Mouse (Mus musculus) embryonic facial prominence, embryonic 12.5 days (tissue): ENCODE results near the gene Pafah1b3. TPM values are rescaled to one million over a fixed set of nuclear protein-coding genes. Genes with fewer than 3 reads are reported as not detected.

Source experiments
- ATAC-seq: fragments of 200-750 bp; cut with Nextera tagmentation; 2 replicates; pipeline ENCODE4 v1.8.0; 2017; ENCODE audit not compliant: insufficient number of reproducible peaks, insufficient read depth, low FRiP score, low TSS enrichment
- H3K27ac ChIP-seq: fragments of 300-500 bp; sonication (generic); 2 replicates; pipeline ENCODE4 v1.5.1; 2016; ENCODE audit warnings: mild to moderate bottlenecking
- H3K27me3 ChIP-seq: fragments of 300-500 bp; sonication (generic); 2 replicates; pipeline ENCODE4 v1.6.1; 2016; ENCODE audit warnings: mild to moderate bottlenecking, moderate library complexity
- H3K36me3 ChIP-seq: fragments of 300-500 bp; sonication (generic); 2 replicates; pipeline ENCODE4 v1.6.1; 2016; ENCODE audit warnings: mild to moderate bottlenecking
- H3K4me1 ChIP-seq: fragments of 300-500 bp; sonication (generic); 2 replicates; pipeline ENCODE4 v1.6.1; 2016
- H3K4me2 ChIP-seq: fragments of 300-500 bp; sonication (generic); replicated peaks from 2 replicates; pipeline ENCODE4 v1.6.1; 2016; ENCODE audit warnings: mild to moderate bottlenecking, moderate library complexity
- H3K4me3 ChIP-seq: fragments of 300-500 bp; sonication (generic); 2 replicates; pipeline ENCODE4 v1.5.1; 2016; ENCODE audit warnings: mild to moderate bottlenecking
- H3K9ac ChIP-seq: fragments of 300-500 bp; sonication (generic); 2 replicates; pipeline ENCODE4 v1.6.1; 2016; ENCODE audit warnings: mild to moderate bottlenecking, moderate library complexity
- H3K9me3 ChIP-seq: fragments of 300-500 bp; sonication (generic); 2 replicates; pipeline ENCODE4 v1.6.1; 2016; ENCODE audit warnings: mild to moderate bottlenecking, moderate library complexity
- WGBS: fragments of 180-500 bp; shearing (Covaris S2); methylation state at CpG from one replicate; pipeline ENCODE4 v1.1.7; 2016; 5-methylcytosine and 5-hydroxymethylcytosine counted together
- polyA plus RNA-seq: library from polyadenylated mRNA; unstranded; fragments of >200 nt; fragmentation: Nextera tagmentation; extraction: Ambion mirVana; gene quantifications from 2 replicates; pipeline ENCODE4 v1.2.1, GENCODE M21; 2016

Pafah1b3 gene
- polyA plus RNA-seq, 1 experiment from 2014 or later, result 317 TPM

DNA sequence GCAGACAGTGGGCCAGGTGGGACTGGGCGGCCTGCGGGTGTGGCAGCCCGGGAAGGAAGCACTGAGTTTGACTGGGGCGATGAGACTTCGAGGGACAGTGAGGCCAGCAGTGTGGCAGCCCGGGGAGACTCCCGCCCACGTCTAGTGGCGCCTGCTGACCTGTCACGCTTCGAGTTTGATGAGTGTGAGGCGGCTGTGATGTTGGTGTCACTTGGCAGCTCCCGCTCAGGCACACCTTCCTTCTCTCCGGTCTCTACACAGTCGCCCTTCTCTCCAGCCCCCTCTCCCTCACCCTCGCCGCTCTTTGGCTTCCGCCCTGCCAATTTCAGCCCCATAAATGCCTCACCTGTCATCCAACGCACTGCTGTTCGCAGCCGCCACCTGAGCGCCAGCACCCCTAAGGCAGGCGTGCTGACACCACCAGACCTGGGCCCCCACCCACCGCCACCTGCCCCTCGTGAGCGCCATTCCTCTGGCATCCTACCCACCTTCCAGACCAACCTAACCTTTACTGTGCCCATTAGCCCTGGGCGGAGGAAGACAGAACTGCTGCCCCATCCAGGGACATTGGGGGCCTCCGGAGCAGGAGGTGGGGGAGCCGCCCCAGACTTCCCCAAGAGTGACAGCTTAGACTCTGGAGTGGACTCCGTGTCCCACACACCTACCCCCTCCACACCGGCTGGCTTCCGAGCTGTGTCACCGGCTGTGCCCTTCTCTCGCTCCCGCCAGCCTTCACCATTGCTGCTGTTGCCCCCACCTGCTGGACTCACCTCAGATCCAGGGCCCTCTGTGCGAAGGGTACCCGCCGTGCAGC is 25.1 kb downstream of the Pafah1b3 start:
- ATAC-seq, result no peak
- H3K27me3 ChIP-seq, result no peaks in the 10 kb centered on the region
- H3K36me3 ChIP-seq, result peaks cover 37% of the 10 kb centered on the region
- H3K9me3 ChIP-seq, result no peaks in the 10 kb centered on the region
- no peak overlapping the region for H3K4me3 ChIP-seq
- H3K4me1 ChIP-seq, result peaks cover 32% of the 10 kb centered on the region
- H3K4me2 ChIP-seq, result no peak overlapping the region
- WGBS, result 88% methylated on average over 38 of the region's 38 CpGs
- H3K27ac ChIP-seq, result no peak overlapping the region
- H3K9ac ChIP-seq, result no peak overlapping the region

DNA sequence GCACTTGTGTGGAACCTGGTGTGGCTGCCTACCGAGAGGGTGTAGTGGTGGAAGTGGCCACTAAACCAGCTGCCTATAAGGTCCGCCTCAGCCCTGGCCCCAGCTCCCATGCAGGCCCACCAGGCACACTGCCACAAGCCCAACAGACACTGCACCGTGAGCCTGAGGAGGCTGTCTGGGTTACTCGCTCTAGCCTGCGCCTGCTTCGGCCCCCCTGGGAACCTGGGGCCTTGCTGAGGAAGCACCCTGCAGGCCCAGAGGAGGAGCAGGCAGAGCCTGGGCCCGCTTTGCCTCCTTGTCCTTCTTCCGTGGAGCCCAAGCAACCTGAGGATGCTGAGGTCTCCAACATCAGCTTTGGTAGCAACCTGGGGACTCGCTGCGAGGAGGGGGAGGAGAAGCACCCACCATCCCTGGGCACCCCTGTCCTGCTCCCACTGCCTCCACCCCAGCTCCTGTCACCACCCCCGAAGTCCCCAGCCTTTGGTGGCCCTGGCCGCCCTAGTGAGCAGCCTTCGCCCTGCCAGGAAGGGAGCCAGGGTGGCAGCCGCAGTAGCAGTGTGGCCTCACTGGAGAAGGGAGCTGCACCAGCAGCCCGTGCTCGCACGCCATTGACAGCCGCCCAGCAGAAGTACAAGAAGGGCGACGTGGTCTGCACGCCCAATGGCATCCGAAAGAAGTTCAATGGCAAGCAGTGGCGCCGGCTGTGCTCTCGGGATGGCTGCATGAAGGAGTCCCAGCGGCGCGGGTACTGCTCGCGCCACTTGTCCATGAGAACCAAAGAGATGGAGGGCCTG is 25.9 kb downstream of the Pafah1b3 start:
- Histone ChIP-seq H3K9ac (no peak overlapping the region), H3K36me3 (peaks cover 37% of the 10 kb centered on the region), H3K9me3 (no peaks in the 10 kb centered on the region), H3K27me3 (no peaks in the 10 kb centered on the region), H3K4me3 (no peak overlapping the region), H3K4me1 (peaks cover 29% of the 10 kb centered on the region), H3K27ac (no peak overlapping the region), H3K4me2 (no peak overlapping the region)
- 85% methylated on average over 30 of the region's 30 CpGs for WGBS
- ATAC-seq, result no peak

DNA sequence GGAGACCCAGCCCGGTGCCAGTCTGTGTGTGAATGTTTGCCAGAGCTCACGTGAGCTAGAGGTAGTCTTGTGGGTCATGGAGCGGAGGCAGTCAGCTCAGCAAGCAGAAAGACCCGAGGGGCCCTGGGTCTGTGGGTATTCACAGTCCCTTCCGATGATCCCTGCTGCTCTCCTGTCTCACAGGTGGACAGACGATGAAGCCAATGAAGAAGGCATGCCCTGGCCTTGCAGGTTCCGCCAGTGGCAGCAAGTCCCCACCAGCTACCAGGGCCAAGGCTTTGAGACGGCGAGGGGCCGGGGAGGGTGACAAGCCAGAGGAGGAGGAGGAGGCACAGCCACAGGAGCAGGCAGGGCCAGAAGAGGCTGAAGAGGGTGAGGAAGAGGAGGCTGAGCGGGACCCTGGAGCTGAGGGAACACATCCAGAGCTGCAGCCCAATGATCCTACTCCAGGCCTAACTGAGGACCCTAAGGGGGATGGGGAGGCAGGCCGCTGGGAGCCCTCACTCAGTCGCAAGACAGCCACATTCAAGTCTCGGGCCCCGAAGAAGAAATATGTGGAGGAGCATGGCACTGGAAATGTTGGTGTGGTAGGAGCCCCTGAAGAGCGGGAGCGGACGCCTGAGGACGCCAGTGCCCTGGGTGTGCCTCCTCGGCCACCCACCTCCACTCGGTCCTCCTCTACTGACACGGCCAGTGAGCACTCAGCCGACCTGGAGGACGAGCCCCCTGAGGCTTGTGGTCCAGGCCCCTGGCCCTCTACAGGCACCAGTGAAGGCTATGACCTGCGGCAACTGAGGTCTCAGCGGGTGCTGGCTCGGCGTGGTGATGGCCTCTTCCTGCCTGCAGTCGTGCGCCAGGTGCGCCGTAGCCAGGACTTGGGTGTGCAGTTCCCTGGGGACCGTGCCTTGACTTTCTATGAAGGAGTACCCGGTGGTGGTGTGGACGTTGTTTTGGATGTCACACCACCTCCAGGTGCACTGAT is 26.8 kb downstream of the Pafah1b3 start:
- Histone ChIP-seq H3K27ac (no peak overlapping the region), H3K36me3 (peaks cover 37% of the 10 kb centered on the region), H3K4me3 (no peak overlapping the region), H3K27me3 (no peaks in the 10 kb centered on the region), H3K9ac (no peak overlapping the region), H3K4me2 (no peak overlapping the region), H3K9me3 (no peaks in the 10 kb centered on the region), H3K4me1 (peaks cover 27% of the 10 kb centered on the region)
- no peak for ATAC-seq
- WGBS, result 90% methylated on average over 35 of the region's 35 CpGs

DNA sequence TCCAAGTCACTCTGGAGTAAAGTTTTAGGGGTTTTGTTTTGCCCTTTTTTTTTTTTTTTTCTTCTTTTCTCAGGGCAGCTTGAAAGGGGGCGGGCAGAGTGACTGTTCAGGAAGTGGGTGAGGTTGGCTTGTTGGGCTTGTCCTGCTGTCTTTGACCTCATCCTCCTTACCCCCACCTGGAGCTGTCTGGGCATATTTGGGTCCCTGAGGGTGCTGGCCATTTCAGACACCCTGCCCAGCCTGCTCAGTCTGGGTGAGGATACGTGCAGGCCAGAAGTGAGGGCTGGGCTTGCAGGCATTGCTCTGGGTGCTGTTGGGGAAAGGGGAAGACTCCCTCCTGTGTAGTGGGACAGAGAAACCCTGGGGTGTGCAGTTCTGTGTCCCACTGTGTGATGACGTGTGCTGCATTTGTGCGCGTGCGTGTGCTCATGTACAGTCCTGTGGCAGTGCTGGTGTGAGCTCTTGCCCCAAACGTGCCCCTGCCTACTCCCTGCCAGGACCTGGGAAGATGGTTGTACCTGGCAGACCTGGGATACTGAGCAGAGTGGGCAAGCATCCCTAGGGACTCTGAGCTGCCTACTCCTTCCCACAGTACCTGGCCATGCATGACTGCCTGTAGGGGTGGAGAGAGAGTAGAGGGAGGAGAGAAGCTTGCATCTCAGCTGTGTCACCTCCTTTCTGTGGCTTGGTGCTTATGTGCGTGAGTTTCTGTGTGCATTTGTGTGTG is 28.1 kb downstream of the Pafah1b3 start:
- ATAC-seq, result no peak
- WGBS, result 84% methylated on average over 8 of the region's 8 CpGs
- Histone ChIP-seq H3K4me3 (peak overlapping the region; percentile 87), H3K36me3 (peaks cover 36% of the 10 kb centered on the region), H3K9me3 (no peaks in the 10 kb centered on the region), H3K9ac (peak overlapping the region; percentile 33; the same call in 1 of the 2 replicates), H3K27ac (0 out of 2 replicates have a peak overlapping the region, but pooled peaks have one; percentile 12), H3K27me3 (no peaks in the 10 kb centered on the region), H3K4me1 (peaks cover 20% of the 10 kb centered on the region), H3K4me2 (peak overlapping the region; percentile 84)

DNA sequence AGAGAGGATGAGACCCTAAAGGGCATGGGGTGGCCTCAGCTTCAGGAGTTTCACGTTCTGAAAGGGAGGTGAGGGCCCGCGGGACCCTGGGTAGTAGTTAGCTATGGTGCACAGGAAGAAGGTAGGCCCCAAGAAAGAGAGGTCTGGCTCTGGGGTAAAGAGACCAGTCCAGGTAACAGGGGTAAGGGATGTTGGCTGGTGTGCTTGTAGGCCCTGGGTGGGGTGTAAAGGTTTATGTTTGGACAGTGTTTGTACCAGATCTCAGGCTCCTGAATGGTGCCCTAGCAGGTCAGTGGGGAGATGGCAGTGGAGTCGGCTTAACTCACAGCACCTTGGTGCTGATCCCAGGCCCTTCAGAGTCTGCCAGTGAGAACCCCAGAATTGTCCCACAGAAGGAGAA is 28.8 kb downstream of the Pafah1b3 start:
- peaks cover 23% of the 10 kb centered on the region for H3K4me1 ChIP-seq
- peak overlapping the region; percentile 84 for H3K4me2 ChIP-seq
- H3K27me3 ChIP-seq, result no peaks in the 10 kb centered on the region
- H3K9ac ChIP-seq, result peak overlapping the region; percentile 81
- no peak for ATAC-seq
- WGBS, result 59% methylated on average over 4 of the region's 4 CpGs
- no peaks in the 10 kb centered on the region for H3K9me3 ChIP-seq
- peak overlapping the region; percentile 87 for H3K4me3 ChIP-seq
- H3K27ac ChIP-seq, result no peak overlapping the region
- H3K36me3 ChIP-seq, result peaks cover 32% of the 10 kb centered on the region

DNA sequence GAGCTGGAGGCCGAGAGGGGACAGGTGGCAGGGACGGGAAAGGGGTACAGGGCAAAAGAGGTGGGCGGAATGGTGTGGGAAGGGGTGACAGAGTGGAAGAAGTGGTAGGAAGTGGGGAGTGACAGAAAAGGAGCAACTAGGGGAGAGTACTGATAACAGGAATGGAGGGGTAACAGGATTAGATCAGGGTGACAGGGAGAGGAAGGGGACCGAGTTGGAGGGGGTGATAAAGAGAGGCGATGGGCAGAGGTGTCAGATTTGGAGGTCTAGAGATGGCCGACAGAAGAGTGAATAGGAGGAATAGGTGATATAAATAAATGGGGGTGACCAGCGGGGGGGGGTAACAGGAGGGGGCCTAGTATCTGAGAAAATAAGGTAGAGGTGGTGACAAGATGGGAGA is 29.2 kb downstream of the Pafah1b3 start:
- peaks cover 25% of the 10 kb centered on the region for H3K4me1 ChIP-seq
- H3K36me3 ChIP-seq, result peaks cover 28% of the 10 kb centered on the region
- ATAC-seq, result no peak
- H3K27ac ChIP-seq, result peak overlapping the region; percentile 75; the same call in 1 of the 2 replicates
- H3K27me3 ChIP-seq, result no peaks in the 10 kb centered on the region
- WGBS, result 5% methylated on average over 7 of the region's 7 CpGs
- peak overlapping the region; percentile 81 for H3K9ac ChIP-seq
- H3K4me2 ChIP-seq, result peak overlapping the region; percentile 84
- H3K4me3 ChIP-seq, result peak overlapping the region; percentile 87
- H3K9me3 ChIP-seq, result no peaks in the 10 kb centered on the region

DNA sequence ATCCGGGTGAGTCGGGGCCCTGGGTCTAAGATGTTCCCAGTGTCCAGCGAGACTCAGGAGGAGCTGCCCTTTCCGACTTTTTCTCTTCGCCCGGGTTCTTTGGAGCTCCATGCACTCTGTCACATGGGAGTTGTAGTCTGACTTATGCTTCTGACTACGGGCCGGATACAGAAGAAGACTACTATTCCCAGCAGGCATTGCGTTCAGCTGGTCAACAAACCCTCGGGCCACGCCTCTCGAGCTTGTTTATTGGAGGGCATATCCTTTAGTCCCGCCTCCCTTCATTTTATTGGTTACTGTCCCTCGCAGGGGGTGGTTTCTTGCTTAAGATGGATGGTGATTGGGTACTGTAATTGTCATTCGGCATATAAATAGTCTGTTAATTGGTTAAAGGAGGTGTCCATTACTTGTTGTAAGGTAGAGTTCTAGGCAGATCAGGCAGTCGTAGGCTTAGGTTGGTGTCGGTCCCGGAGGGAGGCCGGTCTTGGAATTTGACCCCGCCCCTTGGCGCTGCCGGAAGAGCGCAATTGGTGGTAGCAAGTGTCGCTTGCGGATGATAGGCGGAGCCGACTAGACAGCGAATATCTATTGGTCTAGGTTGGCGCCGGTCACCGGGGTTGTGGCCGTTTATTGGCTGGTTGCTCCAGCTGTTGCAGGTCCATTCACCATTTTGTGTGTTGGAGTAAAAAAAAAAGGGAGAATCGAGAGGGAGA is 29.9 kb downstream of the Pafah1b3 start:
- peaks cover 25% of the 10 kb centered on the region for H3K4me1 ChIP-seq
- peak; percentile 96 for ATAC-seq
- H3K9ac ChIP-seq, result peak overlapping the region; percentile 81
- WGBS, result under 1% methylated on average over 33 of the region's 33 CpGs
- H3K27me3 ChIP-seq, result no peaks in the 10 kb centered on the region
- H3K4me2 ChIP-seq, result peak overlapping the region; percentile 84
- H3K4me3 ChIP-seq, result peak overlapping the region; percentile 87
- peaks cover 21% of the 10 kb centered on the region for H3K36me3 ChIP-seq
- H3K9me3 ChIP-seq, result no peaks in the 10 kb centered on the region
- peak overlapping the region; percentile 85 for H3K27ac ChIP-seq

DNA sequence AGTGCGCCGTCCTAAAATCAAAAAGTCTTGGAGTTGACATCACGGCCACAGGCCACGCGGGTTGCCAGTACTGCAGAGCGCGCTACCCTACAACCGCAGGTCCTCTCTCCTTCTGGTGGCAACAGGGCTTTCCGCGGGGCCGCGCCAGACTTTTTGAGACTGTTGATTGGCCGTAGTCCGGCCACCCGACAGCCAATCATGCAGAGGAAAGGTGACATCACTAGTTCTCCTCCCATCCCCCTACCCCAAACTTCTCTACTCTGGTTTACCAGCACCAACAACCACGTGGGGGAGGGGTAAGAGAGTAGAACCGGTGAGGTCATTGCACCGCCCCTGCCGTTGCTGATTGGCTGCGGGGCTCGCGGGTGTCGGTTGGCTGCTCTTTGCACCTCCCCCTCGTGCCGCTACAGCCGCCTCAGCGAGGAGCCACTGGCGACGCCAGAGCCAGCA is 30.5 kb downstream of the Pafah1b3 start, which contains the start of gene Cic:
Cic (plus strand) TSS at position 404 of the 450 bp plus-strand sequence.
- Histone ChIP-seq H3K27ac (peak within 1 kb of the TSS; percentile 85), H3K4me3 (peak within 1 kb of the TSS; percentile 87), H3K27me3 (no peaks in the 10 kb centered on the region), H3K36me3 (peaks cover 15% of the 10 kb centered on the region), H3K9ac (peak within 1 kb of the TSS; percentile 81), H3K4me2 (peak within 1 kb of the TSS; percentile 84), H3K9me3 (no peaks in the 10 kb centered on the region), H3K4me1 (peaks cover 25% of the 10 kb centered on the region)
- under 1% methylated on average over 29 of the region's 29 CpGs for WGBS
- ATAC-seq, result peak; percentile 74

DNA sequence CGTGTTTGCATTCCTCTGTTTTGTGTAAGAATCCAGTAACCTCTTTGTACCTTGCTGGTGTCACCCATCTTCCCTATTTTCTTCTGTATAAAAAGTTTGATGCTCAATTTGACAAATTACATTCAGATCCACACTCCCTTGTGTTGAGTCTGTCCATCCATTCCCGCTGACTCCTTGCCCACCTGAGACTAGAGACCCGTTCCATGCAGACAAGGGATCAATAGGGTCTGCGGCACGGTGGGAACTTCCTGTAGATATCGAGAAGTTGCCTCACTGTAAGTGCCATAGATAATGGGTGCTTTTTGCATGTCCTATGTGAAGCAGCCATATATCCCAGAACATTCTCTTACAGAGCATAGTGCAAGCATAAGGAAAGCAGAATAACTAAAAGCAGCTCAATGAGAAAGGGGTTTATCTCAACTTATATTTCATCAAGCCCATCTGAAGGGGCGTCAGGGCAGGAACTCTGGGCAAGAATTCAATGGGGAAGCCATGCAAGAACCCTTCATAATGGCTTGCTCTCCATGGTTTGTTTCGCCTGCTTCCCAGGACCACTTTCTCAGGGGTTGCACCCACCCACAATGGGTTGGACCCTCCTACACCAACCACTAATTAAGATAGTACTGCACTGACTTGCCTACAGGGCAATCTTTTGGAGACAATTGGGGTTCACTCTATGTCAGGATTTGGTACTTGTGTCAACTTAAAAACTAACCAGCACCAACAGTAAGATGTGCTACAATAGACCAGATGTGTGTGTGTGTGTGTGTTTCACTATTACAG is 31.4 kb downstream of the Pafah1b3 start:
- H3K4me3 ChIP-seq, result no peak overlapping the region
- no peaks in the 10 kb centered on the region for H3K27me3 ChIP-seq
- ATAC-seq, result no peak
- H3K9ac ChIP-seq, result no peak overlapping the region
- H3K36me3 ChIP-seq, result peaks cover 5% of the 10 kb centered on the region
- no peaks in the 10 kb centered on the region for H3K9me3 ChIP-seq
- peaks cover 25% of the 10 kb centered on the region for H3K4me1 ChIP-seq
- 86% methylated on average over 8 of the region's 8 CpGs for WGBS
- peak overlapping the region; percentile 48 for H3K4me2 ChIP-seq
- no peak overlapping the region for H3K27ac ChIP-seq
